Mouse (Mus musculus) effector memory CD4-positive, alpha-beta T cell, adult 7 months (primary cell): ENCODE results near the gene Clpx. TPM values are rescaled to one million over a fixed set of nuclear protein-coding genes. Genes with fewer than 3 reads are reported as not detected.

Experiments
- polyA plus RNA-seq: library from polyadenylated mRNA; unstranded; fragments of 100-300 nt; shearing (Covaris generic); gene quantifications from one replicate; pipeline ENCODE4 v1.2.1, GENCODE M21; 2017

The Clpx gene
- polyA plus RNA-seq = 31.3 TPM

DNA sequence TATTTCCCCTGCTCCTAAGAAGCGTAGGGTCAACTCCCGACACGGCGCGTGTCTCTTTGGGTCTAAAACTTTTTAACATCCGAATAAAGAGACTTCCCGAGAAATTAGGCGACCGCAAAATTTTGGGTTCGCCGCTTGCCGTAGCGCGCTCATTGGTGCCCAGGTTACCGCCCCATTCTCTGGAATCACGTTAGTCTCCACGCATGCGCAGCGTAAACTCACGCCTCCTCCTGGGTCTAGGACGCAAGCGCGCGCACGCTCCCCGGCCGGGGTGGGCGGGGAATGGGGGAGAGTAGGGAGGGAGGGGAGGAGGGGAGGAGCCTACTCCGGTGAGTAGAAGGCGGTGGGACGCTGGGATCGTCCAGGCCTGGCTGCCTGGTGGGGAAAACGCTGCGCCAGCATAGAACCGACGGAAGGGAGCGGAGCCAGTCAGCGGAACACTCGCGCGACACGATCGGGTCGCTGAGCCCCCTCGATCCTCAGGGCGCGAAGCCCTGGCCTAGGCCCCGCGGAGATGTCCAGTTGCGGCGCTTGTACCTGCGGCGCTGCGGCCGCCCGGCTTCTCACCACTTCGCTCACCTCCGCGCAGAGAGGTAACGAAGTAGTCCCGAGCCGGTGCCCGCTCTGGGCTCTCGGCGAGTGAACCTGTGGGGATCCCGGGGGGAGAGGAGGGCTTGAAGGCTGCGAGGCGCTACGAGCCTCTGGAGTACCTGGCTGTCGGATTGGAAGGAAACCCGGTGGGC is at the start of gene Clpx:
TSS of gene Clpx (plus strand) at position 288 of the 743 bp plus-strand sequence.

DNA sequence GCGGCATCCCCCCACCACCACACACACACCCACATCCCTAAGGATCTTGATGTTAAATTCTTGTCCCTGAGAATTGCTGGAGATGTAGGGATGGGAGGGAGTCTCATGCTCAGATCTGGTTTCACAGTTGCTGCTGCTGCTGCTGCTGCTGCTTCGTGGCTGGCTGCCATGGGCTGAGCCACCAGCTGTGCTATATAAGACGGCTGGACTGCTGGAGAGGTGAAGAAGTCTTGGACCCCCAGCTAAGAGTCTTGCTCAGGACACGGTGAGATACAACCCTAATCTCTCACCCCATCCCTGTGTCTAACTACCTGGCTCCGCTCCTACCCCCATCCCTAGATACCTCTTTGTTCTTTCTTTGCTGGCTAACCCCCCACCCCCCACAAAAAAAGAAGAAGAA is 29.1 kb upstream of the Clpx start, which contains the start of gene Cilp:
TSS of gene Cilp (plus strand) at position 222 of the 400 bp plus-strand sequence.

DNA sequence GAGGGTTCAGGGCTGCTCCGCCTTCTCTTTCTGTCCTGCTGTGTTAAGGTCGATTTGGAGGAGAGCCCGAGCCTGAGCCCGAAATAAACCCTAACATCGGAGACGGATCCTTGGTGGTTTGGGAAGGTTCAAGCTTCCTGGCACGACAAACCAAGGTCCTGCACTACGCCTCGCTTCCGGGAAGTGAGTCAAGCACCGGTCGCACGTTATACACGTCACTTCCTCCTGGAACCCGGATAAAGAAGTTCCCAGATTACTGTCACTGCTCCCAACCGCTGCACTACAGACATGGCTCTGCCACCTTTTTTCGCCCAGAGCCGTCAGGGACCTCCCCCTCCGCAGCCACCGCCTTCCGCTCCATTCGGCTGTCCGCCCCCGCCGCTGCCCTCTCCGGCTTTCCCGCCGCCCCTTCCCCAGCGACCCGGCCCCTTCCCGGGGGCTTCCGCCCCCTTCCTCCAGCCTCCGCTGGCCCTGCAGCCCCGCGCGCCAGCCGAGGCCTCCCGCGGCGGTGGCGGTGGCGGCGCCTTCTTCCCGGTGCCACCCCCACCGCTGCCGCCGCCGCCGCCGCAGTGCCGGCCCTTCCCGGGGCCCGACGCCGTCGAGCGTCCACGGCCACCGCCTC is 51.9 kb downstream of the Clpx start, which contains the start of gene Pdcd7:
TSS of gene Pdcd7 (plus strand) at position 251 of the 622 bp plus-strand sequence.

DNA sequence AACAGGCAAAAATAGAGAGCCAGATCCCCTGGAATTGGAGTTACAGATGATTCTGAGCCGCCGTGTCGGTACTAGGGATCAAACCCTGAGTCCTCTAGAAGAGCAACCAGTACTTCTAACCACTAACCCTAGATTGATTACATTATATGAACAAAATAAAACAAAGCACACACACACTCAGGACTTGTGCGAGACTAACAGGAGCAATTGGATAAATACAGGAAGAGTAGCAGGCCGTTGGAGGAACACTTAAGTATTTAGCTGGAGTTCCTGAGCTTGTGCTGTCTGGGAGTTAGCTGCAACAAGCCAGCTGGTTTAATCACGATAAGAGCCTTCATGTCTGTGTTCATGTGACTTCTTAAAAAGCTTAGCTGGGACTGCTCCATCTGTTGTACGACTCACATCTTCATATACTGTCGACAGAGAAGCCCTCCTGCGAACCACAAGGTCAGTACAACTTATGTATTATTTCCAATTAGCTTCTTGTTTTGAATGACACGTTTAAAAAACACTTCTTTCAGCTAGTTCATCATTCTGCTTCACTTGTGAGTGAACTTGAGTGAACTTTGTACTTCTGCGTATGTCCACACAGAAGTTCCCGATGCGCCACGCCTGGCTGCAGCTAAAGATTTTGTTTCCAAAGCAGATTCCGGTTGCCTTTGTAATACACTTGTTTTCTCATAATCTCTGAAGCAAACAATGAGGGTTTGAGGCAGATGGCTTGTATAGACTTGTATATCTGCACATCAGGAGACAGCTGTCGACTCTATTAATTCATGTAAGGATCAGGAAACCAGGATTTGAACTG is 66.8 kb downstream of the Clpx start, which contains the start of gene Ubap1l:
TSS of gene Ubap1l (plus strand) at position 401 of the 808 bp plus-strand sequence.

Other genes starting within 250 kb of the Clpx start
- gene Igdcc4, start 192.8 kb upstream of the Clpx start, polyA plus RNA-seq = 0.44 TPM
- gene Igdcc3, start 153.1 kb upstream of the Clpx start, polyA plus RNA-seq = not detected
- 13.0 TPM for gene Parp16, start 98.9 kb upstream of the Clpx start, polyA plus RNA-seq
- gene Cilp, start 29.1 kb upstream of the Clpx start, polyA plus RNA-seq = 0.15 TPM
- 24.2 TPM for gene Pdcd7, start 51.8 kb downstream of the Clpx start, polyA plus RNA-seq
- not detected for gene Ubap1l, start 66.8 kb downstream of the Clpx start, polyA plus RNA-seq
- gene Kbtbd13, start 97.4 kb downstream of the Clpx start, polyA plus RNA-seq = not detected
- not detected for gene Rasl12, start 104.2 kb downstream of the Clpx start, polyA plus RNA-seq
- gene Slc51b, start 128.7 kb downstream of the Clpx start, polyA plus RNA-seq = not detected
- 22.2 TPM for gene Mtfmt, start 141.5 kb downstream of the Clpx start, polyA plus RNA-seq
- 103 TPM for gene Spg21, start 166.7 kb downstream of the Clpx start, polyA plus RNA-seq
- gene Ankdd1a, start 225.9 kb downstream of the Clpx start, polyA plus RNA-seq = not detected